Mouse (Mus musculus): Measurements from ENCODE around the gene Ubxn2a.
"Not testable (repeated sequence)": the region's sequence is repeated elsewhere in the genome, so short reads cannot be mapped to it uniquely, and the experiment has no call there.

Gene Ubxn2a

GRCm38 (mm10) chr12:4906951-4907906, at the start of gene Ubxn2a:
Ubxn2a (minus strand) TSS chr12:4907705.
- DNase-seq (ENCODE audit: low spot score), result peak; percentile 93

- no peak for DNase-seq (ENCODE audit: low spot score)
These were observed 45.7 kb upstream of the Ubxn2a start for GRCm38 (mm10) chr12:4953156-4953555.

GRCm38 (mm10) chr12:4952272-4952671, 44.8 kb upstream of the Ubxn2a start:
- DNase-seq (ENCODE audit: low spot score), result no peak

GRCm38 (mm10) chr12:4930820-4931548, 23.5 kb upstream of the Ubxn2a start:
- DNase-seq (ENCODE audit: low spot score), result no peak

GRCm38 (mm10) chr12:4928197-4928596, 20.7 kb upstream of the Ubxn2a start:
- DNase-seq (ENCODE audit: low spot score), result no peak

DNA sequence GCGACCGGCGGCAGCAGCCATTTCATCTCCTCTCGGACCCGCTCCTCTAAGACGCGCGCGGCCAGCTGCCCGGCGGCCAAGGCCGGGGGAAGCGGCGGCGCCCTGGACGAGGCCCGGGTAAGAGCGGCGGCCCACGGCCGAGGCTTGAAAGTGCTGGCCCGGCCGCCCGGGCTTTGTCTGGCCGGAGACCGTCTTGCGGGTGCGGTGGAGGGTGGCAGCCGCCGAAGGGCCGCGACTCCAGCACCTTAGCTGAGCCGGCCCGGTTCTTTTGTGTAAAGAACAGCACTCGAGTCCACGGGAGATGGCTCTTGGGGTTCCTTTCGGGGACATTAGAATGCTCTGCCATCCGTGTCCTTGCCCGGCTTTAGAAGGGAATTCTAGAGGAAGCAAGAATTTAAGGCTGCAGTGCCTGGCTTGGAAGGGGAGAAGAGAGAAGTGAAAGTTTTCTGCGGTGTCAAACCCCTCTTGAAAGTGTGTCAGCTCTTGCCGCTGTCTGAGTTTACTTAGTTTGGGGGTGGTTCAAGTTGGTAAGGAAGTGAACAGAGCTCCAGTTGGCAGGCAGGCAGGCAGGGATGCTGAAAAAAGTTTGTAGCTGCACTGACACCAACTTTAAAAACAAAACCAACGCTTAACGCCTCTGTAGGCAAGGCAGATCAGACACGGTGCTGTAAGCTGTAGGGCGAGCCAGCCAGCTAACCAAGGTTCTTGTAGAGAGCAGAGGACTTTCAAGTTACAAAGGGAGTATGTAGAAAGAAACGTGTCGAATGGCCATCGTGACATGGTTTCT, 10.5 kb upstream of the Ubxn2a start:
- peak; percentile 70 for DNase-seq (ENCODE audit: low spot score)

DNA sequence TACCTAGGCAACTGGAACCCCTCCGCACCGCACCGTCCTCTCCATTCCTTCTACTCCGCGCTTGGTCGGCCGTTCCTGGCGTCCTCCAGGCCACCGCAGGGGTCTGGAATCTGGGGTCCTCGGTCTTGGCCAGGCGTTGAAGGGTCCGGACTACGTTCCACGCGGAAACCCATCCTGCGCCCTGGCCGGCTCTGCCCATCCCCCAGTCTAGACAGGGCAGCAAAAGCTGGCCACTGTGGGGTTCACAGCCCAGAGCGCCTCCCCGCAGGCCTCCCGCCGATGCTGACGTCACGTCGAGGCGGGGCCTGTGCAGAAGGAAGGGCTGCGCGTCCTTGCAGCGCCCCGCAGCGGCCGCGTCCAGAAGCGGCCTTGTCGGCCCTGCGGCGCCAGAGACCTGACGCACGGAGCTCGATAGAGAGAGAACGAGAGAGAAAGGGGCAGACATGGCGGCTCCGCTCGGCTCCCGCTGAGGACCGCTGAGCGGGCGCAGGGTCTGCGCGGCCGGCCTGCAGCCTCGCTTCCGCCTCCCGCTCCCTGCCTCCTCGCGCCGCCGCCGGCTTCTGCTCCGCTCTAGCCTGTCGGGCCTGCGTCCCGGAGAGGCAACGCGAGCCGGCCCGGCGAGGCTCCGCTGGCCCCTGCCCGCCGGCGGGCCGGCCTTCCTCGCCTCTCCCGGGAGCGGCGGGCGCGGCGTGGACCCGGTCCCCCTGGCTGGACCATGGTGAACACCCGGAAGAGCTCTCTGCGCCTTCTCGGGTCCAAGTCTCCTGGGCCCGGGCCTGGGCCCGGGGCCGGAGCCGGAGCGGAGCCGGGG, 9.7 kb upstream of the Ubxn2a start, which contains the start of gene Atad2b:
Atad2b (plus strand) TSS at position 360 of the 811 bp plus-strand sequence.
- peak; percentile 96 for DNase-seq (ENCODE audit: low spot score)

DNA sequence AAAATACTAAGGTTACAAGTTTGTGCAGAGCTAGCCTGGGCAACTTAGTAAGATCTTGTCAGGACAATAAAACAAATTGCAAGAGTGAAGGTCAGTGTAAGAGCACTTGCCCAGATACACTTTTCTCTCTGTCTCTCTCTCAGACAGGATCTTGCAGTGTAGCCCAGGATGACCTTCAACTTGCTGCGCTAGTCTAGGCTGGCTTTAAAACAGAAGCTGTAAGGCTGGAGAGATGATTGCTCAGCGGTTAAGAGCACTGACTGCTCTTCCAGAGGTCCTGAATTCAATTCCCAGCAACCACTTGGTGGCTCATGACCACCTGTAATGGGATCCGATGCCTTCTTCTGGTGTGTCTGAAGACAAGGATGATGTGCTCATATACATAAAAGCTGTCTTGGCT, 7.4 kb upstream of the Ubxn2a start:
- DNase-seq (ENCODE audit: low spot score), result no peak

DNA sequence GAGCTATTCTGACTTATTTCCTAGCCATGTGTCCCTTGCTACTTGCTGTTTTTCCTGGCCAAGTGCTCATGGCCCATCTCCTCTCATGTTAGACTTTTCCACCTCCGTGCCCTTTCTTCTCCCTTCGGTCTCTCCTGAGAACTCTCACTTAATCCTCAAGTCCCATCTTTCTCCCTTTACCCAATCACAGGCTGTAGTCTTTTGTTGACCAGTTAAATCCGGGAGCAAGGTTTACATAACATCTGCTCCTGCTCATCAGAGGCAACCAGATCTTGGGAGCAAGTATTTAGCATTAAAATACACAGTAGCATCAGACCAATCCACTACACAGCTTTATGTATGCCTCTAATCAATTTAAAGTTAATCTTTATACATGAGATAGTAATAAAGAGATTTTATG, 6.9 kb upstream of the Ubxn2a start:
- no peak for DNase-seq (ENCODE audit: low spot score)

GRCm38 (mm10) chr12:4911716-4912115, 4.2 kb upstream of the Ubxn2a start:
- no peak for DNase-seq (ENCODE audit: low spot score)

- not testable (repeated sequence) for DNase-seq (ENCODE audit: low spot score)
These were observed 3.0 kb upstream of the Ubxn2a start for GRCm38 (mm10) chr12:4910496-4910895.

DNA sequence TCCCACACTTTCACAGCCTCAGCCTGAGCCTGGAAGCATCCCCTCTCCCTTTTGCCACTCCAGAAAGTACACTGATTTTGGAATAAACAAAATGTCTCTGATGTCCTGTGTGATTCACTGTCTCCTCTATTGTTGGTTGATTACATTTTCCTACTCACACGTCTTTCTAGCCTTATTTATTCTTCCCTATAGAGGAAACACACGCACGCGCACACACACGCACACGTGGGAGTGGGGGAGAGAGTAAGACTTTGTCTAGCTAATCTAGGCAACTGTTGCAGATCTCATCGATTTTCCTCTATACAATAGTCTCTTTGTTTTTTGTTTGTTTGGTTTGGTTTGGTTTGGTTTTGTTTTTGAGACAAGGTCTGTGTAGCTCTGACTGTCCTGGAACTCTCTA, 886 bp upstream of the Ubxn2a start:
- no peak for DNase-seq (ENCODE audit: low spot score)

GRCm38 (mm10) chr12:4906476-4906875, 1.0 kb downstream of the Ubxn2a start:
- DNase-seq (ENCODE audit: low spot score), result no peak

GRCm38 (mm10) chr12:4905946-4906345, 1.6 kb downstream of the Ubxn2a start:
- peak; percentile 29 for DNase-seq (ENCODE audit: low spot score)

DNA sequence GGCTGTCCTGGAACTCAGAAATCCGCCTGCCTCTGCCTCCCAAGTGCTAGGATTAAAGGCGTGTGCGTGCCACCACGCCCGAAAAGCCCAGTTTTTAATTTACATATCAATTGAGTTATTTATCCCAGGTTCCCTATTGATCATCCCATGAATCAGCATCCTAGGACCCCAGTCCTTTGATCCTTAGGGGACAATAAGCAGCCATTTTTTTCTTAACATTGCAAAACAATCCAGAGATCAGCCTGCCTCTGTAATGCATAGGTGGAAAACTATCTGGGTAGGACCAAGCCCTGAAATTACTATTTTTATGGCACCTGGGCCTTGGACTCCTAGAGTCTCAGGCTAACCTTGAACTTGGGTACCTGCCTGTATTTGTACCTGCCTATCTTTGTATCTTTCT, 9.5 kb downstream of the Ubxn2a start:
- no peak for DNase-seq (ENCODE audit: low spot score)

- no peak for DNase-seq (ENCODE audit: low spot score)
These were observed 17.6 kb downstream of the Ubxn2a start for GRCm38 (mm10) chr12:4889891-4890290.

DNA sequence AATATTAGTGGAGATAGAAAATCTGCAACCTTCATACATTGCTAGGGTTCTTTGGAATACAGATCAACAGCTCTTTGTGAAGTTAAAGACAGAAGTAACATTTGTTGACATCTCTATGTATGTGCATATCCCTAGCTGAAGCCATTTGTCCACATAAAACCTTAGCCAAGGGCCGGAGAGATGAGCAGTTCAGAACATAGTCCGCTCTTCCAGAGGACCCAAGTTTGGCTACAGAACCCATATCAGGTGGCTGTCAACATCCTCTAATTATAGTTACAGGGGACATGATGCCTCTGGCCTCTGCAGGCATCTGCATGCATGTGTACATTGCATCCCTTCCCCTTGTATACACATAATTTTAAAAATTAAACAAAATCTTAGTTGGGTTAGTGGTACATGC, 18.3 kb downstream of the Ubxn2a start:
- DNase-seq (ENCODE audit: low spot score), result no peak

- no peak for DNase-seq (ENCODE audit: low spot score)
These were observed 18.8 kb downstream of the Ubxn2a start for GRCm38 (mm10) chr12:4888739-4889138.

DNA sequence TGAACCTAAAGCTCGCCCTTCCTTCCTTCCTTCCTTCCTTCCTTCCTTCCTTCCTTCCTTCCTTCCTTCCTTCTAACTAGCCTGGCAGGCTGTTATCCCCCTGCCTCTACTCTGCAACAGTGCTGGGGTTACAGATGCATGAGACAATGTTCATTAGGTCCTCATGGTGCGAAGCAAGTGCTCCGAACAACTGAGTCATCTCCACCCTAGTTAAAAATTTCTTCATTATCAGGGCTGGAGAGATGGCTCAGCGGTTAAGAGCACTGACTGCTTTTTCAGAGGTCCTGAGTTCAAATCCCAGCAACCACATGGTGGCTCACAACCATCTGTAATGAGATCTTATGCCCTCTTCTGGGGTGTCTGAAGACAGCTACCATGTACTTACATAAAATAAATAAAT, 20.9 kb downstream of the Ubxn2a start:
- DNase-seq (ENCODE audit: low spot score), result not testable (repeated sequence)

DNA sequence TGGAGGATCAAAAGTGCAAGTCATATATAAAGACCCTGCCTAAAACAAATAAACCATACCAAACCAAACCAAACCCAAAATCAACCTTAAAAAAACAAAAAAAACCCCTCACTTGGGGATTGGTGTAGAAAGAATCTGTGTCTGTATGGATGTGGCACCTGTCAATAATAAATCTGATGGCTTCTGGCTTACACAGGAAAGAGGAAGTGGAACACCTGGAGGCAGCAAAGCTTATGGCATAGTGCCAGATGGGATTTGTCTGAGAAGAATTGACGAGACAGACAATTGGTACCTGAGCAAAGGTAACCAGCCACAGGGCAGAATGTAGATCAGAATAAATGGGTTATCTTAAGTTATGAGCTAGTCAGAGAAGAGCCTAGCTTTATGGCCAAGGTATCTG, 22.4 kb downstream of the Ubxn2a start:
- DNase-seq (ENCODE audit: low spot score), result no peak

- no peak for DNase-seq (ENCODE audit: low spot score)
These were observed 25.4 kb downstream of the Ubxn2a start for GRCm38 (mm10) chr12:4882086-4882485.
